Mouse (Mus musculus): Measurements from ENCODE around the gene A430033K04Rik.

The A430033K04Rik gene

GRCm38 (mm10) chr5:138622645-138623477, at the start of gene A430033K04Rik:
Gene A430033K04Rik (plus strand): TSS chr5:138622859.
- peak; percentile 95 for ATAC-seq (ENCODE audit: low TSS enrichment)

- no peak for ATAC-seq (ENCODE audit: low TSS enrichment)
Observed at GRCm38 (mm10) chr5:138587396-138587795, 35.3 kb upstream of the A430033K04Rik start.

GRCm38 (mm10) chr5:138618353-138618752, 4.3 kb upstream of the A430033K04Rik start:
- no peak for ATAC-seq (ENCODE audit: low TSS enrichment)

GRCm38 (mm10) chr5:138619211-138620128, 3.2 kb upstream of the A430033K04Rik start, which contains the start of gene Zfp68:
Gene Zfp68 (minus strand): TSS chr5:138619761.
- peak; percentile 94 for ATAC-seq (ENCODE audit: low TSS enrichment)

GRCm38 (mm10) chr5:138620836-138621235, 1.8 kb upstream of the A430033K04Rik start:
- ATAC-seq (ENCODE audit: low TSS enrichment), result no peak

GRCm38 (mm10) chr5:138623478-138623875, 818 bp downstream of the A430033K04Rik start:
- no peak for ATAC-seq (ENCODE audit: low TSS enrichment)

GRCm38 (mm10) chr5:138636486-138636885, 13.8 kb downstream of the A430033K04Rik start:
- ATAC-seq (ENCODE audit: low TSS enrichment), result no peak

GRCm38 (mm10) chr5:138641081-138641480, 18.4 kb downstream of the A430033K04Rik start:
- ATAC-seq (ENCODE audit: low TSS enrichment), result no peak

GRCm38 (mm10) chr5:138641761-138642160, 19.1 kb downstream of the A430033K04Rik start:
- no peak for ATAC-seq (ENCODE audit: low TSS enrichment)

- ATAC-seq (ENCODE audit: low TSS enrichment), result no peak
Observed at GRCm38 (mm10) chr5:138652911-138653310, 30.3 kb downstream of the A430033K04Rik start.

- ATAC-seq (ENCODE audit: low TSS enrichment), result peak; percentile 95
Observed at GRCm38 (mm10) chr5:138656477-138657156, 34.0 kb downstream of the A430033K04Rik start.

- no peak for ATAC-seq (ENCODE audit: low TSS enrichment)
Observed at GRCm38 (mm10) chr5:138657407-138657806, 34.7 kb downstream of the A430033K04Rik start.

- peak; percentile 62; the same call in 1 of the 2 replicates for ATAC-seq (ENCODE audit: low TSS enrichment)
Observed at GRCm38 (mm10) chr5:138657854-138658253, 35.2 kb downstream of the A430033K04Rik start.

- peak; percentile 85 for ATAC-seq (ENCODE audit: low TSS enrichment)
Observed at GRCm38 (mm10) chr5:138658922-138659321, 36.3 kb downstream of the A430033K04Rik start.

GRCm38 (mm10) chr5:138683023-138683766, 60.5 kb downstream of the A430033K04Rik start:
- no peak for ATAC-seq (ENCODE audit: low TSS enrichment)

- no peak for ATAC-seq (ENCODE audit: low TSS enrichment)
Observed at GRCm38 (mm10) chr5:138683821-138684220, 61.2 kb downstream of the A430033K04Rik start.

- ATAC-seq (ENCODE audit: low TSS enrichment), result no peak
Observed at GRCm38 (mm10) chr5:138687453-138687852, 64.8 kb downstream of the A430033K04Rik start.

- ATAC-seq (ENCODE audit: low TSS enrichment), result no peak
Observed at GRCm38 (mm10) chr5:138689254-138689653, 66.6 kb downstream of the A430033K04Rik start.

GRCm38 (mm10) chr5:138692936-138693570, 70.4 kb downstream of the A430033K04Rik start:
- no peak for ATAC-seq (ENCODE audit: low TSS enrichment)

GRCm38 (mm10) chr5:138694036-138694435, 71.4 kb downstream of the A430033K04Rik start:
- ATAC-seq (ENCODE audit: low TSS enrichment), result peak; percentile 41; the same call in 1 of the 2 replicates
